Mouse (Mus musculus): ENCODE results near the gene Ccnjl.

Ccnjl gene

GRCm38 (mm10) chr11:43528683-43529499, at the start of gene Ccnjl:
Ccnjl (plus strand) TSS chr11:43528784.
- peak; percentile 84 for DNase-seq (ENCODE audit: low read depth, low spot score)

DNA sequence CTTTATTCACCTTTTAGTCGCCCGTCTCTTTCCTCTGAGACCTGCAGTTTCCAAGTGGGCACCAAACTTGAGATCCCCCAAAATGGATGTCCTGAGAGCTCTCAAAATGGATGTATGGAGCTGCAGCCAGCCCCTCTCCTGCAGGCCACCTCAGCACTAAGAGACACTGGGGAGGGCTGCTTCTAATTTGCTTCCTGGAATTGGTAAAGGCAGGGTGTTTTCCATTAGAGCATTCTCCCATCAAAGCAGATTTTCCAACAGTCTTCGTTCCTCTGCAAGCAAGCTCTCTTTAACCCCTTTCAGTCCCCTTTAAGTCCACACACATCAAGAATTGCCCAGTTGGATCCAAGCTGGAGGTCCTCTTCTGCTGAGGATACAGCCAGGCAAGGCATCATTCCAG, 49.2 kb upstream of the Ccnjl start:
- DNase-seq (ENCODE audit: low read depth, low spot score) = no peak

DNA sequence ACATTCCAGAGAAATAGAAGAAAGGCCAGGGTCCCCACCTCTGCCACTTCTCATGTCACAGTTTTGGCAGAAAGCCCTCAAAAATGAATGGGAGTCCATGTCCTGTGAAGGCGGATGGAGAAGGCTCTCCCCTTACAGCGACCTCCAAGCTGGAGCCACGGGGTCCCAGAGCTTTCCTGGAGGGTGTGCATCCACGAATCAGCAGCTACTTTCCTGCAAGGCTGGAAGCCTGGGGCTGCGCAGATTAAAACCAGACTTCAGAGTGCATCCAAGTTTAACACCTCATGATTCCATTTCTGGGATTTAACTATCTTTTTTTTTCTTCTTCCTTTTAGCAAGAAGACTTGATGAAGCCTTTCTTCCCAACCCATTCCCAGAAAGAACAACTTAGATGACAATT, 48.0 kb upstream of the Ccnjl start:
- no peak for DNase-seq (ENCODE audit: low read depth, low spot score)

DNA sequence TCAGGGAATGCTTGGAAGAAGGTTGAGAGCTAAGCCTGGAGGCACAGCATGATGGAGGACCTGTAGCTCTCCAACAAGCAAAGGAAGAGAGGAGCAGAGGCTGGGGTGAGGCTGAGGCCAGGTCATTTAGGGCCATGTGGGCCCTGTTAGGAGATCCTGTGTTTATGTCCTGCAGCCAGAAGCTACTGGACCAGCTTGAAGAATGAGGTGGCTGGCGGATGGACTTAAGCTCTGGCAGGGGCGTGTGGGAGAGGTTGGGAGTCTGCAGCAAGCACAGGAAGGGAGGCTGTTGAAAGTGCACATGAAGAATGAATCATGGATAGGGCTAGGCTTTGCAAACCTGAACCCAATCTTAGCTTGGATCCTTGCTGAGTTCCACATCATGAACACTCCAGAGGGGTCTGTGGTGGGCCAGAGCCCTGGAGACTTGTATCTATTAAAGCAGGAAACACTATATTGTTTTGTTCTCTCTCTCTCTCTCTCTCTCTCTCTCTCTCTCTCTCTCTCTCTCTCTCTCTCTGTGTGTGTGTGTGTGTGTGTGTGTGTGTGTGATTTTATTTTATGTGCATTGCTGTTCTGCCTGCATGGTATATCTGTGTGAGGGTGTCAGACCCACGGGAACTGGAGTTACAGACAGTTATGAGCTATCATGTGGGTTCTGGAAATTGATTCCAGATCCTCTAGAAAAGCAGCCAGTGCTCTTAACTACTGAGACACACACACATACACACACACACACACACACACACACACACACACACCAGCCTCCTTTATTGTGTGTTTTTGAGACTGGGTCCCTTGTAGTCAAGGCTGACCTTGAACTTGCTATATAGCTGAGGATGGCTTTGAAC, 46.7 kb upstream of the Ccnjl start:
- no peak for DNase-seq (ENCODE audit: low read depth, low spot score)

GRCm38 (mm10) chr11:43483122-43483792, 45.3 kb upstream of the Ccnjl start:
- DNase-seq (ENCODE audit: low read depth, low spot score) = no peak

- no peak for DNase-seq (ENCODE audit: low read depth, low spot score)
Observed at GRCm38 (mm10) chr11:43484057-43484456, 44.5 kb upstream of the Ccnjl start.

DNA sequence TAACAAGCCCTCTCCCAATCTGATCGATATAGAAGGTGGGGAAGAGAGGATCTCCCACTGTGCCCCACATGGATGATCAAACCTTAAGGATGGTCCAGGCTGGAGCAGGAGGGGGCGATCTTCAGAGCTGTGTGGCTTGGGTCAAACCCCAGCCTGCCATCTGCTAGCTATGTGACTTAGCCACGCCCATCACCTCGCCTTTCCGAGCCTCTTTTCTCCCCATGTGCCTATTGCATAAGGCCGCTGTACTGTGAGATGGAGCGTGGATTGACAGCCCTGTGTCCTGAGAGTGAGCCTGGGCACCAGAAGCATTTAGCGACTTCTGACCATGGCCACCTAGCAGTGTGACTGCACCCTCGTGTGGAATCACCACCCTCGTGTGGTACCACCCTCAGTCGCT, 43.9 kb upstream of the Ccnjl start:
- no peak for DNase-seq (ENCODE audit: low read depth, low spot score)

DNA sequence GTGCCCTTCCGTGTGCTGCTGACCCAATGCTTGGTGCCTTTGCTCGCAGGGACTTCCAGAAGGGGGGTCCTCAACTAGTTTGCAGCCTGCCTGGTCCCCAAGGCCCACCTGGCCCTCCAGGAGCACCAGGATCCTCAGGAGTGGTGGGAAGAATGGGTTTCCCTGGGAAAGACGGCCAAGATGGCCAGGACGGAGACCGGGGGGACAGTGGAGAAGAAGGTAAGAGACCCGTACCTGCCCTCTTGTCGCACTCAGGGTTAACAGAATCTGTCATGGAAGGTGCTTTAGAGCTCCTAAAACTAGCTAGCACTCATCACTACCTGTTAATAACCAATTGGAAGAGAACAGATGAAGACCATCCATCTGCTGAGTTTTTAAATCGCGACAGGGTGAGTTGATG, 42.7 kb upstream of the Ccnjl start:
- no peak for DNase-seq (ENCODE audit: low read depth, low spot score)

GRCm38 (mm10) chr11:43492663-43493062, 35.9 kb upstream of the Ccnjl start:
- DNase-seq (ENCODE audit: low read depth, low spot score) = peak; percentile 78

GRCm38 (mm10) chr11:43493815-43494409, 34.7 kb upstream of the Ccnjl start:
- peak; percentile 89 for DNase-seq (ENCODE audit: low read depth, low spot score)

- DNase-seq (ENCODE audit: low read depth, low spot score) = no peak
Observed at GRCm38 (mm10) chr11:43495037-43495436, 33.5 kb upstream of the Ccnjl start.

- no peak for DNase-seq (ENCODE audit: low read depth, low spot score)
Observed at GRCm38 (mm10) chr11:43495532-43495931, 33.1 kb upstream of the Ccnjl start.

DNA sequence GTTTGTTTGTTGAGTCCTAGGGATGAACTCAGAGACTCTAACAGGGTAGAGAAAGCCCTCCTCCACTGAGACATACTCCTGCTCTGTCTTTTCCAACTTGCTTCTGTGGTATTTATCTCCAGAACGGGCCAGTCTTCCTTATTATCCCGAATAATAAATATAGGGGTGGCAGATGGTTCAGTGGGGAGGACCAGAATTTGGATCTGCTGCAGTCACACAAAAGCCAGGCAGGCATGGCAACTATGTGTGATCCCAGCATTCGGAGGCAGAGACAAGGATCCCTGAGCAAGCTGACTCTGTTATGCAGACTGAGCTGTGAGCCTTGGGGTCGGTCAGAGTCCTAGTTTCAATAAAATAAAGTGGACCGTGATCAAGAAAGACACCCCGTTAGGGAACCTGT, 27.3 kb upstream of the Ccnjl start:
- DNase-seq (ENCODE audit: low read depth, low spot score) = no peak

DNA sequence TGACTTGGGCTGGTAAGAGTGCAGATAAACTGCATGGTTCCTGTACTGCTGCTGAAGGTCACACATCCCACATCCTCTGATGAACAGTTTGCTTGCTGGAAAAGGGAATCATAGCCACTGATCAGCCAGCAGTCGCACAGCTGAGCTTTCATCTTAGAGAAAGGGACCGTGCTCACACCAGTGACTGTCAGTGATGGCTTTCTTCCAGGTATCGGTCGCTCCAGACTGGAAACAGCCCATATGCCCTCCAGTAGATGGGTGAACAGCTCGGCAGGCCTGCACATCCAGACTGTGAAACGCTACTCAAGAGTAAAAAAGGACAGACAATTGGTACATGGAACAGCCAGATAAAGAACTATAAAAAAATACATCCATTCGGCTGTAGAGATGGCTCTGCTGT, 23.4 kb upstream of the Ccnjl start:
- no peak for DNase-seq (ENCODE audit: low read depth, low spot score)

DNA sequence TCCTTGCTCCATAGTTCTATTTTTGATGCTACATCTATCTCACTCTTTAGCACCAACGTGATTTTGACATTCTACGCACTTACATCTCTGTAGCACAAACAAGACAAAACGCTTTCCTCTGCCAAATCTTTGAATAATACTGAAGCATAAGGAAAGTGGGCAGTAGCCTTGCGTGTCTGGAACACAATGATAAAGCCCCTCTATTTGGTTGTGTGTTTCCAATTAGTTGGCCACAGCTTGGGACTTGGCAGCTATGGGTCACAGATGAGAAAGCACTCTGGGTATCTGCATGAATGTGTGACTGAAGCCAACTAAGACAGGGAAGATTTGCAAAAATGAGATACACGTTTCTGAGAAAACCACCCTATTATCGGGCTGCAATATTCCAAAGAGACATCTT, 20.6 kb upstream of the Ccnjl start:
- DNase-seq (ENCODE audit: low read depth, low spot score) = no peak

GRCm38 (mm10) chr11:43509878-43510277, 18.7 kb upstream of the Ccnjl start:
- DNase-seq (ENCODE audit: low read depth, low spot score) = no peak

- DNase-seq (ENCODE audit: low read depth, low spot score) = no peak
Observed at GRCm38 (mm10) chr11:43512661-43513190, 15.9 kb upstream of the Ccnjl start.

- peak; percentile 71 for DNase-seq (ENCODE audit: low read depth, low spot score)
Observed at GRCm38 (mm10) chr11:43516344-43517021, 12.1 kb upstream of the Ccnjl start.

DNA sequence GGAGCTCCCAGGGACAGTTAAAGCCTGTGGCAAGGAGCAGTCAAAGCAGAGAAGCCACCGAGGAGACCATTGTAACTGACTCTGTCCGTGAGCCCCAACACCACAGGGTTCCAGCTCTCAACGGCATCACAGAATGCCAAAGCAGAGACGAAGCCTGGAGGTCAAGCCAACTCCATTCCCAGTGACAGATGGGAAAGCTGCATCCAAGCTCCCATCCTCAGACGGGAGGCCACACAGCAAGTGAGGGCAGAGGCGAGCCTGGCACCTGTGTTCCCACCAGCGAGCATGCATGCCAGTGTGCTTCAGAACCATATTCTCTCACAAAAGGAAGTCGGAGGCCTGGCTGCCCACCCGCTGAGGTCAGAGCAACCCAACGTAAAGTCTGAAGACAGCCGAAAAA, 10.9 kb upstream of the Ccnjl start:
- no peak for DNase-seq (ENCODE audit: low read depth, low spot score)

DNA sequence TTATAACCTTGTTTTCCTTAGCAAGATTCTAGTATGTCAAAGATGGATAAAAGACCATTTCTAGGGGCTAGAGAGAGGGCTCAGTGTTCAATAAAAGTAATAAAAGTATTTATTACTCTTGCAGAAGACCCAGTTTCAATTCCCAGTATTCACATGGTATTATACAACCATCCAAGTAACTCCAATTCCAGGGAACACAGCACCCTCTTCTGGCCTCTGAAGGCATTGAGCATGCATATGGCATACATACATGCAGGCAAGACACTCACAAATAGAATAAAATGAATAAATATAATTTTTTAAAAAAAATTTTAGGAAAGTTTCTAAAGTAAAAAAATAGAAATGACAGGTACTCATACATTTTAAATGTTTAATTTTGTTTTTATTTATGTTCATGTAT, 10.5 kb upstream of the Ccnjl start:
- DNase-seq (ENCODE audit: low read depth, low spot score) = no peak

GRCm38 (mm10) chr11:43518821-43519220, 9.8 kb upstream of the Ccnjl start:
- no peak for DNase-seq (ENCODE audit: low read depth, low spot score)

Data from mesoderm, embryonic 11.5 days (tissue).